Mouse (Mus musculus): ENCODE measurements around the gene Glud1.

Glud1 gene

DNA sequence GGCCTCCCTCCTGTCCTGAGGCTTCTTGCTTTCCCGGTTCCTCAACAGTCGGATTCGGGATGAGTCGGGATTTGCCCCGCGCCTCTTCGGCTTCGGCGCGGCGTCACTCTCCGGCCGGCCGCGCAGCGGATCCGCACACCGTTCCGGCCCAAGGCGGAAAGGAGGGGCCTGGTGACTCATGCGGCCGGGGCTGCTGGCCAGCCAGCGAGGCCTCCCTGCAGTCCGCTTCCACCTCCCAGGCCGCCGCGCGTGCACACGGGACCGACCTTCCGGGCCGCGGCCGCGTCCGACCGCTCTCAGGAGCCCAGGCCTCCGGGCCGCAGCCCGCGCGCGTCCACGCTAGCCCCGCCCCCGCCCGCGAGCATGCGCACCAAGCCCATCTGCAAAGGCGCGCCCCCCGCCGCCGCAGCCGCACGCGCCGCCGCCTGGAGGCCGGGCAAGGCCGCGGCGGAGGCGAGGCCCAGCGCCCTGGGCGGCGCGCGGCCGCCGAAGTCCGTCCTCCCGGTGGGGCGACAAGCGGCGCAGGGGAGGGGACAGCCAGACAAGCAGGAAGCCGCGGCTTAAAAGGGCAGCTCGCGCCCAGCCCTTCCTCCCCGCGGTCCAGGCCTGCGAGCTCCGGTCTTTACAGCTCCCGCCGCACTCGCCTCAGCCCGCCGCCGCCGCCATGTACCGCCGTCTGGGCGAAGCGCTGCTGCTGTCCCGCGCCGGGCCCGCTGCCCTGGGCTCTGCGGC, at the start of gene Glud1, which contains the start of gene Shld2:
Glud1 (plus strand) TSS at position 494 of the 732 bp plus-strand sequence.
Shld2 (minus strand) TSS at position 260 of the 732 bp plus-strand sequence.
- DNase-seq (ENCODE audit: extremely low spot score, low spot score), result peak; percentile 96

- no peak for DNase-seq (ENCODE audit: extremely low spot score, low spot score)
These were observed 42.5 kb upstream of the Glud1 start for GRCm38 (mm10) chr14:34268046-34268445.

- no peak for DNase-seq (ENCODE audit: extremely low spot score, low spot score)
These were observed 37.2 kb upstream of the Glud1 start for GRCm38 (mm10) chr14:34273280-34273679.

GRCm38 (mm10) chr14:34274141-34274540, 36.4 kb upstream of the Glud1 start:
- no peak for DNase-seq (ENCODE audit: extremely low spot score, low spot score)

DNA sequence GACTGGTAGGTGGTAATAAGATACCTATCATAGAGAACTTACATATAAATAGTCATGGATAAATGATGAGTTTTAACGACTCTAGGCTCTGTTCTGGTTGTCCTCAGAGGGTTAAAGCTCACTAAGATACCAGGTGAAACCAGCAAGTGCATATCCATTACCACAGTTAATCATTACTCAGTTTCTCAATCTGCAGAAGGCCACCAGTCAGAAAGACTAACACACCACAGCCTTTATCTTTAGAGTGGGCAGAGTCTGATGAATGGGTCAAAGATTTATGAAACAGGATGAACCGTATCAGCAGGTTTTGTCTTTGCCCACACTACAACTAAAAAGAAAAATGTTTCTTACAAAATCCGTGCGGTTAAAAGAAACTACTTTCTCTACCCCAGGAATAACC, 35.3 kb upstream of the Glud1 start:
- no peak for DNase-seq (ENCODE audit: extremely low spot score, low spot score)

- no peak for DNase-seq (ENCODE audit: extremely low spot score, low spot score)
These were observed 30.8 kb upstream of the Glud1 start for GRCm38 (mm10) chr14:34279726-34280125.

DNA sequence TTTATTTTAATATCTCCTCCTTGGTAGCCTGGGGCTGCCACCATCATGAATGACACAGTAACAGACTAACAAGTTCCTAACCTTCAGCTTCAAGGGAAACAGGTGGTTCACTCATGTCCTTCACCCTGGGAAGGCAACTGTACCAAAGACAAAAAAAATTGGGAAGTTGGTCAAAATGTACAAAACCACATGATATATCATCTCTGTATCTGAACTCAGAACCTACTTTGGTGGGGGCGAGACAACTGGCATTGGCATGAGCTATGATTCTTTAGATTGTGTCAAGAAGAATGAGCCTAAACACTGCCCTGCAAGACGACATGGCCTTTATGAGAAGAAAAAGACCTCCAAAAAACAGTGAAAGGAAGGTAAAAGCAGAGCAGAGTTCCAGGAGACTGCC, 29.7 kb upstream of the Glud1 start:
- no peak for DNase-seq (ENCODE audit: extremely low spot score, low spot score)

DNA sequence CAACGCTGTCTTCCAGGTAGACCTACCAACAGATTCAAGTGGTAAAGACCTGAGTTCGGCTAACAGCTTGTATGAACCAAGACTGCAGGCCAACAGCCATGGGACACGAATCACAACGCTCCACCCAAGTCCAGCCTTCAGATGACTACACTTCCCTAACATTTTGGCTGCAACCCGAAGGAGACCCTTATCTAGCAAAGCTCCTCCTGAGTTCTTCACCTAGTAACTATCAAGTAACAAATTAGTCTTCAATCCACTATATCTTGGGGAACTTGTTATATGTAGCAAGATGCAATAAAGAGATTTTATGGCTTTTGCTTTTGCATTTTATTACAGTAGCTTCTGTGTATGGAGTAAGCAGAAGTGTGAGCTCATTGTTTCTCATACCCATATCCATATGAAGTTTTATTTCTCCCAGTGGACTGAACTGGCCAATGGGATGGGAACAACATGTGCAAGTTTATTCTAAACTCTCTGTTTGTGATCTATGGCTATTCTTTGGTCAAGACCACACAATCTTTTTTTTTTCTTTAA, 28.7 kb upstream of the Glud1 start:
- DNase-seq (ENCODE audit: extremely low spot score, low spot score), result no peak

DNA sequence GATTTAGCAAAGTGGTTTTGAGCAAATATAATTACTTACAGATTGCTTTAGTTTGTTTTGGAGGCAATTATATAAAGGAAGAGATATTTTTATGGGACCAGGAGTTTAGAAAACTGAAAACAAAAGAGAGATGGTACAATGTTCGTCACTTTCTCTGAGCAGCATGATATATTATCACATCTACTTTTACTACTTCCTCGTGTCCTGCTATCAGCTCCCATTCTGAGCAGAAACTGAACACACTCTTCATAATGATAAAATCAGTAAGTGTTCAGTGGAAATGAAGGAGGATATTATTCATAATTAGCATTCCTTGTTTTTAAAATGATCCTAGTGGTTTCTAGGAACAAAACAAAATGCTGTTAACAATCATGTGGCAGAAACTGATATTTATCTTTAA, 22.1 kb upstream of the Glud1 start:
- DNase-seq (ENCODE audit: extremely low spot score, low spot score), result no peak

- DNase-seq (ENCODE audit: extremely low spot score, low spot score), result no peak
These were observed 21.1 kb upstream of the Glud1 start for GRCm38 (mm10) chr14:34289259-34290015.

DNA sequence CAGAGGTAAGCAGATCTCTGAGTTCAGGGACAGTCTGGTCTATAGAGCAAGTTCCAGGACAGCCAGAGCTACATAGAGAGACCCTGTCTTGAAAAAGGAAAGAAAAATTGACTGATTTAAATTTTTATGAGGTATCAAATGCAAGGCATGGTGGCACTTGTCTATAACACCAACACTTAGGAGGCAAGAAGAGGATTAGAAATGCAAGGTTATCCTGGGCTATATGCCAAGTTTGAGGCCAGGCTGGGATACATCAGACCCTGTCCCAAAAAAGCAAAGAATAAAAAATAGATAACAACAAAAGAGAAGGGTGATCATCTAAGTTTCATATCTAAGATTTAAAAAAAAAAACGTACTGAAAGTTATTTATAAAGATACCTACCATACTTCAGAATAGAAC, 20.3 kb upstream of the Glud1 start:
- DNase-seq (ENCODE audit: extremely low spot score, low spot score), result no peak

DNA sequence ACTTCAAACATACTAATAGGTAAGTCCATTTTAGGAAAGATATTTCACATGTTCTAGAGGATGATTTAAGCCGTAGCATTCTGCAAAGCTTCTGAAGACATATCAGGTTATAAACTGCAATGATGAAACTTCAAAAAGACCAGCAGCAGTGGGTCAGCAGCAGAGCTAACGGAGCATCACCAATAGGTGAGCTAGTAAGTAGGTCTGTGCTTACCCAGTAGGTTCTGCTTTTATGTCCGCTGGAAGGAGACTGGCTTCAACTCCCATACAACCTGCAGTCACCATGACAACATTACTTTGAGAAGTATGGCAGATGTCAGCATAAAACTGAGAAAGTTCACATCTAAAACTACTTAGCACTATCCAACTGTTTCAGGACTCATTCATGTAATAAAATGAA, 16.9 kb upstream of the Glud1 start:
- no peak for DNase-seq (ENCODE audit: extremely low spot score, low spot score)

GRCm38 (mm10) chr14:34296350-34296749, 14.2 kb upstream of the Glud1 start:
- no peak for DNase-seq (ENCODE audit: extremely low spot score, low spot score)

DNA sequence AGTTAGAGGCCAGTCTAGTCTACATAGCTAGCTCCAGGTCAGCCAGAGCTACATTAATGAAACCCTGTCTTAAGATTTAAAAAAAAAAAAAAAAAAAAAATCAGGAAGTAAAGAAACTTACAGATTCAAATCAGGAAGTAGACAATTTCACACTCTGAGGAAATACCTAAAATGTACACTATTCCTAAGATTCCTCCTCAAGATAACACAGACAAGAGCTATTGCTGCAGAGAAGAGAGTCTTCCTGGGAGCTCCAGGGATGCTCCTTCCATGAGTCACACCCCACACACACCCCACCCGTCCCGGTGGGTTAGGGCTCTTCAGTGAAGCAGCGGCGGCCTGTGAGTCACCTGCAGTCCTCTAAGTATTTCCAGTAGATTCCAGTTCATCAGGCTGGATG, 13.5 kb upstream of the Glud1 start:
- DNase-seq (ENCODE audit: extremely low spot score, low spot score), result no peak

DNA sequence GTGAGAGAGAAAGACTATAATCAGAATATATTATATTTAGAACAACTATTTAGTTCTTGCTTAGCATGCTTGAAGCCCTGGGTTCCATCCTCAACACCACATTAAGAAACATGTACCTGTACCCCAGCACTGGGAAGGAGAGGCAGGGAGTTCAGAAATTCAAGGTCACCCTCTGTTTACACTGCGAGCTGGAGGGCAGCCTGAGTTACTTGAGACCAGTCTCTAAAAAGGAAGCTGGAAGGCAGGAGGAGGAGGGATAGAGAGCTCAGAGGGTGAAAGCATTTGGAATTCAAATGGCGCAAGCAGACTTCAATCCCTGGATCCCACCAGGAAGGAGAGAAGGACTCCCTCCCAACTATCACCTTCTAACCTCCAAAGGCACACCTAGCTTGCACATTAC, 12.9 kb upstream of the Glud1 start:
- DNase-seq (ENCODE audit: extremely low spot score, low spot score), result no peak

GRCm38 (mm10) chr14:34298871-34299700, 11.4 kb upstream of the Glud1 start:
- no peak for DNase-seq (ENCODE audit: extremely low spot score, low spot score)

- no peak for DNase-seq (ENCODE audit: extremely low spot score, low spot score)
These were observed 7.8 kb upstream of the Glud1 start for GRCm38 (mm10) chr14:34302681-34303242.

GRCm38 (mm10) chr14:34303265-34303680, 7.3 kb upstream of the Glud1 start:
- DNase-seq (ENCODE audit: extremely low spot score, low spot score), result no peak

DNA sequence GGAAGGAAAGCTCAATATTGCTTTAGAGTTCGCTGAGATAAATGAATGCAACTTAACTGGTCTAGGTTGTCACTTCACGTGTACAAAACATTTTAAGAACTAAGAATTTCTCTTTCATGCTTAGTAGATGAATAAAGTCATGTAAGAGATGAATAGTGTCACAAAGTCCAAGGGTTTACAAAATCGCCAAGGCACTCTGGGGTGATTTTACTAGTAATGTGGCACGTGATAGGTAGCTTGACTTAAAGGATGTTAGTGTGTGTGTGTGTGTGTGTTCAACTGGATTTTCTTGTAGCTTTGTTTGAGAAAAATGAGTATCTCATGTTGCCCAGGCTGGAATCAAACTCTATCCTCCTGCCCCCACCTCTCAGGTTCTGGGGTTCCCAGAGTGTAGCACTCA, 1.3 kb upstream of the Glud1 start:
- no peak for DNase-seq (ENCODE audit: extremely low spot score, low spot score)

GRCm38 (mm10) chr14:34309907-34310233, 657 bp upstream of the Glud1 start:
- no peak for DNase-seq (ENCODE audit: extremely low spot score, low spot score)

- DNase-seq (ENCODE audit: extremely low spot score, low spot score), result peak; percentile 72
These were observed 599 bp downstream of the Glud1 start for GRCm38 (mm10) chr14:34311021-34311631.

All from neural tube, embryonic 10.5 days (tissue).